8 mouse cellular contexts compared by ENCODE assay signal in the genomic region with DNA sequence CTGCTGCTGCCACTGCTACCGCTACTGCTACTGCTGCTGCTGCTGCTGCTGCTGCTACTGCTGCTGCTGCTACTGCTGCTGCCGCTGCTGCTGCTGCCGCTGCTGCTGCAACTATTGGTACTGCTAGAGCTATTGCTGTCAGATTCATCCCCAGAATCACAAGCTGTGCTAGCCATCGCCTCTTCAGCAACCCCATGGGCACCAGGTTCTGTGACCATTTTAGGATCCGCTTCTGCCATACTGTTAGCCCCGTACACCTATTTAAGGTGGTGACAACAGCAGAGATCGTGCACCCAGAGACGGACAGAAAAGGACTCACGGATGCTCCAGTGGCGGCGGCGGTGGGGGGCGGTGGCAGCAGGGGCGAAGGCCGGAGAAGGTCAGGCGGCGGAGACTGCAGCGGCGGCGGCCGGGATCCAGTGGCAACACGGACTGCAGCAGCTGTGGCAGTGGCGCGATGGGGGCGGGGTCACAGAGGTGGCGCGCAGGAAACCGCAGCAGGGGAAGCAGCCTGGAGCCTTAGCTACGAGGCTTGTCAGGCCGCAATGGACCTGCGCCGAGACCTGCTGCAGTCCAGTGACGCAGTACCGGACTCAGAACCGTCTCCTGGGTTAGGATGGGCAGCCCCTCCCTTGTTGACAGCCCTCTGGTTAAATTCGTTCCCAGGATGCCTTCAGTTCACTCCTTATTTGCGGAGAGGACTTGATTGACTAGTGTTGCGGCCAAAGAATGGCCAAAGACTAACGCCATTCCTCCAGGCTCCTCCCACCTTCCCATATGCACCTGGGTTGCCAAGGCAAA. TPM values are rescaled to one million over a fixed set of nuclear protein-coding genes. Genes with fewer than 3 reads are reported as not detected.
DNase-seq lines count a peak whose midpoint lies in the region.

A gene (minus strand): TSS at position 621 of the 801 bp plus-strand sequence.

- peak; percentile 67 for DNase-seq in adrenal gland, adult 8-10 months
- peak; percentile 76 for DNase-seq in embryo, embryonic 11 days
- DNase-seq in gastrocnemius, postnatal 10 days, result peak; percentile 39
- DNase-seq in hindlimb bud, embryonic 11.5 days (ENCODE audit: extremely low spot score, low read depth, low spot score), result peak; percentile 28
- peak; percentile 63 to 72 for DNase-seq in left cerebral cortex, adult 18-20 months (ENCODE audit: low spot score in 2 of 2)
- DNase-seq in lung, postnatal 36 days, result peak; percentile 76
- DNase-seq in retina, postnatal 7 days (ENCODE audit: low read depth, low spot score), result peak; percentile 43
- peak; percentile 52 for DNase-seq in urinary bladder, postnatal 14 days (ENCODE audit: low spot score)

RNA-seq across cellular contexts. Expression of the gene that starts here (rescaled TPM):
- total RNA-seq in adrenal gland, adult 8-10 months (2022), result 1 to 10 TPM; 3.8 to 5.4 (median 4.8) TPM
- 1 to 10 TPM in 1 of 2 experiments, under 1 TPM in 1; 0.80 to 1.5 TPM for total RNA-seq in gastrocnemius, postnatal 10 days (2021)
- 10 to 100 TPM; 43.2 to 47.6 TPM for total RNA-seq in left cerebral cortex, adult 18-20 months (2021)

Comparison
In these comparisons a context has a peak if more than half of its experiments do, and no peak if none do; other contexts are left out.
1. Peak in every context shown above with its lines: DNase-seq.
2. RNA of the gene that starts here (total RNA-seq): 43.2 to 47.6 TPM in left cerebral cortex, adult 18-20 months; 3.8 to 5.4 TPM in adrenal gland, adult 8-10 months and 0.80 to 1.5 TPM in gastrocnemius, postnatal 10 days; every median in the first group is over 4 times any median in the second.